In the genomic region with DNA sequence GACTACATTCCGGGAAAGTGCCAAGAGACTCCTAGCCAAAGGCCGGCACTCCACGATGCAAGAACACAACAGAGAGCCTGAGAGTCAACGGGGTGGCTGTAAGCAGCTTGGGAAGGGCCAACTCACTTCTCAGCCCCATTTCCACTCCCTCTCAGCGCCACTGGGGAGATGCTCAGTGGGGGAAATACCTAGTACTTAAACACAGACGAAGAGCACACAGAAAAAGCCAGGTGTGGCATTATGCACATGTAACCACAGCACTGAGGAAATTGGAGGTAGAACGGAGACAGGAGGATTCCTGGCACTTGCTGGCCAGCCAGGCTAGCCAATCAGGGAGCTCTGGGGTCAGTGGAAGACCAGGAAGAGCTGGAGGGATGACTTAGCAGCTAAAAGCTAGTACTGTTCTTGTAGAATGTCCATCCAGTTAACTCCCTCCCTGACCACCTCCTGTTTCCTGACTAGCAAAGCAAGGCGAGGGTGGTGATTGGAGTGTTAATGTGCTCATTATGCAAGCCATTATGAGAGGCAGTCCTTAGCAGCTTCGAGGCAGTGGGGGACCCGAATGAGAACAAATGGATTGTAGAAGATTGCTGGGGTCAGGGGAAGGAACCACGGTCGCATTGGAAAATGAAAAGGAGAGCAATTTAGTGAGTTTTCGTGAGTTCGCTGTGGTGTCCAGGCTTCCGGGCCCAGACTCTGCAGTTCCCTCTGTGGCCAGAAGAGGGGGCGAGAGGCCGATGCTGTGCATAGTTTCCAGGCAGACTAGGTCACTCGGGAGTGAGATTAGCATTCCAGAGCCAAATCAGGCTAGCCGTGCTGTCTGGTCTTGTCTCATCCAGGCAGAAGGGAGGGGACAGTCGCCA, we compare ENCODE assay signal across 8 mouse cellular contexts. TPM values are rescaled to one million over a fixed set of nuclear protein-coding genes. Genes with fewer than 3 reads are reported as not detected.
A peak's percentile ranks its signal among the peaks of the same experiment; 100 is the strongest.
DNase-seq lines count a peak whose midpoint lies in the region; ATAC-seq lines count a peak whose summit lies in the region.

No protein-coding gene starts in this region.

- ATAC-seq in activated CD4-positive, CD25-positive, alpha-beta regulatory T cell, adult 4 months = peak; percentile 72
- ATAC-seq in megakaryocyte progenitor cell, adult 5-6 weeks (replicated peaks; ENCODE audit: poor library complexity) = peak; percentile 96

- peak; percentile 89 for DNase-seq in embryo, embryonic 10 days (ENCODE audit: low spot score)
- peak; percentile 73 to 78 for DNase-seq in gastrocnemius, adult 8-10 months (ENCODE audit: low spot score in 2 of 2)
- peak; percentile 86 for DNase-seq in induced T-regulatory cell, adult 2 months (ENCODE audit: low read depth)
- DNase-seq in left cerebral cortex, adult 8-10 months (ENCODE audit: low spot score in 2 of 2) = peak; percentile 71 to 90
- peak; percentile 89 for DNase-seq in right cerebral cortex, postnatal 14 days
- peak; percentile 88 for DNase-seq in urinary bladder, postnatal 25 days (ENCODE audit: low spot score)

RNA-seq across cellular contexts. Expression of gene Srrm3, which starts 12.5 kb away (rescaled TPM):
- polyA plus RNA-seq in activated CD4-positive, CD25-positive, alpha-beta regulatory T cell, adult 4 months (2017; shearing (Covaris generic)) = not detected
- total RNA-seq in gastrocnemius, adult 8-10 months (2022) = not detected
- total RNA-seq in left cerebral cortex, adult 8-10 months (2022) = 10 to 100 TPM; 61.8 to 78.3 (median 68.6) TPM
- total RNA-seq in megakaryocyte progenitor cell, adult 5-6 weeks (2015) = not detected in 2 replicates
- not detected in 2 replicates for total RNA-seq in megakaryocyte progenitor cell, adult 5-6 weeks (2017)

RNA-seq across cellular contexts. Expression of gene Mdh2, which starts 15.9 kb away (rescaled TPM):
- polyA plus RNA-seq in activated CD4-positive, CD25-positive, alpha-beta regulatory T cell, adult 4 months (2017; shearing (Covaris generic)) = 100 to 1,000 TPM; 625 to 710 TPM
- 100 to 1,000 TPM; 825 to 986 (median 954) TPM for total RNA-seq in gastrocnemius, adult 8-10 months (2022)
- total RNA-seq in left cerebral cortex, adult 8-10 months (2022) = 100 to 1,000 TPM; 407 to 445 (median 424) TPM
- 415 and 419 TPM in 2 replicates for total RNA-seq in megakaryocyte progenitor cell, adult 5-6 weeks (2015)
- 185 and 192 TPM in 2 replicates for total RNA-seq in megakaryocyte progenitor cell, adult 5-6 weeks (2017)

RNA-seq across cellular contexts. Expression of gene Styxl1, which starts 16.0 kb away (rescaled TPM):
- under 1 TPM in 1 of 2 experiments, not detected in 1; 0.95 TPM for polyA plus RNA-seq in activated CD4-positive, CD25-positive, alpha-beta regulatory T cell, adult 4 months (2017; shearing (Covaris generic))
- not detected for total RNA-seq in gastrocnemius, adult 8-10 months (2022)
- total RNA-seq in left cerebral cortex, adult 8-10 months (2022) = under 1 TPM in 2 of 4 experiments, not detected in 2; 0.30 to 0.37 TPM
- total RNA-seq in megakaryocyte progenitor cell, adult 5-6 weeks (2015) = not detected in 2 replicates
- not detected in 2 replicates for total RNA-seq in megakaryocyte progenitor cell, adult 5-6 weeks (2017)

RNA-seq across cellular contexts. Expression of gene Tmem120a, which starts 50.0 kb away (rescaled TPM):
- polyA plus RNA-seq in activated CD4-positive, CD25-positive, alpha-beta regulatory T cell, adult 4 months (2017; shearing (Covaris generic)) = 10 to 100 TPM; 41.4 to 47.0 TPM
- total RNA-seq in gastrocnemius, adult 8-10 months (2022) = 10 to 100 TPM in 1 of 4 experiments, 1 to 10 TPM in 3; 7.9 to 12.3 (median 8.9) TPM
- total RNA-seq in left cerebral cortex, adult 8-10 months (2022) = 10 to 100 TPM; 16.8 to 20.5 (median 19.7) TPM
- total RNA-seq in megakaryocyte progenitor cell, adult 5-6 weeks (2015) = 8.5 and 11.6 TPM in 2 replicates
- 8.2 and 19.1 TPM in 2 replicates for total RNA-seq in megakaryocyte progenitor cell, adult 5-6 weeks (2017)

Comparison
In these comparisons a context has a peak if more than half of its experiments do, and no peak if none do; other contexts are left out.
1. Peak in every context shown above with its lines: DNase-seq and ATAC-seq.
2. RNA of gene Srrm3, which starts 12.5 kb away (total RNA-seq): 61.8 to 78.3 TPM in left cerebral cortex, adult 8-10 months; not detected in gastrocnemius, adult 8-10 months and not detected in megakaryocyte progenitor cell, adult 5-6 weeks; every median in the first group is over 10 times any median in the second.